Mouse (Mus musculus) liver, adult 2 months (tissue): Measurements from ENCODE around the gene Gramd4.

ENCODE experiments used
- CTCF ChIP-seq: fragments of 200-500 bp; IDR thresholded peaks from 2 replicates; pipeline ENCODE4 v1.5.1; 2011; ENCODE audit warnings: low read depth, low read length, control low read depth
- POLR2A ChIP-seq: fragments of 200-500 bp; IDR thresholded peaks from 2 replicates; pipeline ENCODE4 v1.6.1; 2011; ENCODE audit warnings: low read length, control low read depth; ENCODE audit not compliant: insufficient read depth; ENCODE audit errors: extremely low read depth

DNA sequence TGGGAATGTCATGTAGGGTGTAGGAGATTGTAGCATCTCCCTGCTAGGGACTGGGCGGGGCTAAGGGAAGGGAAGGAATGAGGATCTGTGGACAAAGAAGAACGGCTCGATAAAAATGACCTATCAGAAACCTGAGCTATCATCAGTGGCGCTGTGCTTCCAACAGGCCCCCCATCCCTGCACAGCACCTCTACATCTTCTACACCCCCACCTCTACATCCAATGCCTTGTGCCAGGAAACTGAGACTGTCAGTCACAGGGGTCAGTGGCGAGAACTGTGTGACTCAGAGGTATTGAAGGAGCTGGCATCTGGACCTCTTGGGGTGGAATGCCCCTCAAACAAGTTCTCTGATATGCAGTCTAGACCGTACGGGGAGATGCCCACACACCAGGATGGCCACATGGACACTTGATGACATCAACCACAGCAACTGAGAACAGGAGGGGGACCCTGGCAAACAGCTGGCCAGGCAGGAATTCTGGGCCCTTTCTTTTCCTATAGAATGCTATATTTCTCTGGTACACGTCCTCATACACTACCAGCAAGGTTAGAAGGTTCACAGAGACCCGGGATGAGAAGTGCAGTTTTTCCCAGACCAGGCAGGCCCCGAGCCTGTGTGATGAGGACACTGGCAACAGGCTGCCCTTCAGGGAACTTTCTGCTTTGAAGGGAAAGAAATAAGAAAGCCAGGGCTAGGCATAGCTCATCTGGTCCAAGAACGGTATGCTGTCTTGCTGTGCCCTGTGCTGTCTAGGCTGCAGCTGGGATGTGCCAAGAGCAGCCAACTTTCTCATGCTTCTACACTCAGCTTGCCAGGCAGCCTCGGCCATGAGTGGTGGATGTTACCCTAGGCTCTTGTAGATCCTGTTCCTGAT, 111.7 kb downstream of the Gramd4 start:
- TF ChIP-seq CTCF, result no peak
- no peak for TF ChIP-seq POLR2A
